Mouse (Mus musculus): ENCODE data around the gene Stub1.

DNA sequence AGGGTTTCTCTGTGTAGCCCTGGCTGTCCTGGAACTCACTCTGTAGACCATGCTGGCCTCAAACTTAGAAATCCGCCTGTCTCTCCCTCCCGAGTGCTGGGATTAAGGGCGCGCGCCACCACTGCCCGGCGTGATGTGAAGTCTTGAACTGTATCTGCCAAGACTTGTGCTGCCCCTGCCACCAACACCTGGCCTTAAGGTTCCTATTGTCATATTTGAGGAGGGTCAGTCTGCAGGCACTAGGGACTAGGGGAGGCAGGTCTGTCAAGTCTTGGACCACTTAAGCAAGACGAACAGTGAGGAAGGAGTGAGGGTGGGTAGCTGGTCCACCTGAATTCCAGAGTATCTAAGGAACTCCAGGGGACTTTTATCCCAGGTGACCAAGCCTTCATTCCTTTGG lies 36.3 kb upstream of the Stub1 start:
- no peak for TF ChIP-seq CTCF (IDR thresholded peaks at IDR 0.05; ENCODE audit: borderline replicate concordance, insufficient read depth, low read depth, low read length)
- no peak for TF ChIP-seq POLR2A (IDR thresholded peaks at IDR 0.05; ENCODE audit: borderline replicate concordance, insufficient read depth, low read length)

Data from cerebellum, adult 2 months (tissue).